Mouse (Mus musculus): ENCODE measurements around the gene Gna11.

The Gna11 gene

DNA sequence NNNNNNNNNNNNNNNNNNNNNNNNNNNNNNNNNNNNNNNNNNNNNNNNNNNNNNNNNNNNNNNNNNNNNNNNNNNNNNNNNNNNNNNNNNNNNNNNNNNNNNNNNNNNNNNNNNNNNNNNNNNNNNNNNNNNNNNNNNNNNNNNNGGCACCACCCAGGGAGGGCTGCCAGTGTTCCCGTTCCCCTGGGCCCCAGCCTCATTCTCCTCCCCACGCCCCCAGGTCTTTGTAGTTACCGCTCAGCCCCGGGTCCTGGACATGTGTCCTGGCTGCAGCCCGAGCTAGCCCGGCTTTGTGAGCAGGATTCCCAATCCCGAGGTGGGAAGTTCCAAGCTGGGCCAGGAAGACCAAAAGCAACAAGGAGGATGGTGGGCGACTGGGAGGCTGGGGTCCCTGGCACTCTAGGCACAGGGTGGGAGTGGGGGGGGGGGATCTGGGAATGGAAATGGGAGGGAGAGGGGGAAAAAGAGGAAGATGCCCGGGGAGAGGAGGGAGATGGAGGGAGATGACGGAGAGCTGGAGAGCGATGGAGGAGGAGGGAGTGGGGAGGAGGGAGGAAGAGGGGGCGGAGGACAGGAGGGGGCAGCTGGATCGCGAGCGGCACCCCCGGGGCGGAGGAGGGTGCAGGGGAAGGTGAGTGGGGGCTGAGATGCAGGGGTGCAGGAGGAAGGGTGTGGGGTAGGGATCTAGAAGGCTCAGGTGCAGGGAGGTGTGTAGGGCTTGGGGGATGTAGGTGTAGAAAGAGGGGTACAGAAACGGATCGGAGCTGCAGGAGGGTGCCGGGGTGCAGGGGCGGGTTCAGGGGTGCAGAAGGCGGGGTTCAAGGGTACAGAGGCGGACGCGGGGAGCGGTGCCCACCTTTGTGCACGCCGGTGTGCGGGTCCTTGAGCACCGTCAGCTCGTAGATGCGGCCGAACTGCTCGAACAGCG, 63.1 kb downstream of the Gna11 start:
- DNase-seq = peak; percentile 92
